Mouse (Mus musculus) spleen, adult 18-20 months (tissue): ENCODE measurements around the gene Zfp629.

Source experiments
- DNase-seq, 2 experiments: peaks; one replicate each; pipeline ENCODE4 v3.0.0; 2022; ENCODE audit warnings: mixed read lengths in 2 of 2

Gene Zfp629

DNA sequence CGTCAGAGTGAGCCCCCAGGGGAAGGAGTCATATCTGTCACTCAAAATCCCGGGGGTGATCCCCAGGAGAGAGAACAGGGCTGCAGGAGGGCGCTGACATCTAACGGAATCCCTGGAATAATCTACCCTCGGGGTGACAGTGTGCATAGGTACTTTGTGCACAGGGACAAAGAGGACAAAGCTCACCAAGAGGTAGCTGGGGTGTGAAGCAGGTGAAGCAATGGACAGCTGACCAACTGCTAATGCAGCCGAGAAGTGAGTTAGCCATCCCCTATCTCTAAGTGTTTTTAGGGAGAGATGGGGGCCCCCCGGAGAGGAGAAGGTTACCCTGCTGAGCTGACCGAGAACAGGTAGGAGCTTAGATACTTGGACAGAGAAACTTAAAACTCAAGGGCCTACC, 1.5 kb downstream of the Zfp629 start:
- DNase-seq = no peak

DNA sequence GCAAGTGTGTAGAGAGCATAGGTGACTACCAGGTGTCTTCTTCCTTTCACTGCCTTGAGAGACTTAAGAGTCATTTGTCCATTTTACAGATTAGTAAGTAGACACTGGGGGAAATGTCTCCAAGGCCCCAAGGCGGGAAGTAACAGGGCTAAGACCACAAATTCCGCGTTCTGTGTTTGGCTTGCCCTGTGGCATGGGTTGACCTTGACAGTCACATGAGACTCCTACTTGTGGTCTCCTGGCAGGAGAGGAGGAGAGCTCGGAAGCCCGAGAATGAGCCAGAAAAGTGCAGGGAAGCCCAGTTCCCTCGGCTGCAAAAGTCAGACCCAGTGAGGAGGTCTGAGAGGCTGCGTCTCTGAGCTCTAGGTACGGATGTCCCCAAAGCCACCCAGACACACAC, 2.1 kb downstream of the Zfp629 start:
- DNase-seq = no peak

DNA sequence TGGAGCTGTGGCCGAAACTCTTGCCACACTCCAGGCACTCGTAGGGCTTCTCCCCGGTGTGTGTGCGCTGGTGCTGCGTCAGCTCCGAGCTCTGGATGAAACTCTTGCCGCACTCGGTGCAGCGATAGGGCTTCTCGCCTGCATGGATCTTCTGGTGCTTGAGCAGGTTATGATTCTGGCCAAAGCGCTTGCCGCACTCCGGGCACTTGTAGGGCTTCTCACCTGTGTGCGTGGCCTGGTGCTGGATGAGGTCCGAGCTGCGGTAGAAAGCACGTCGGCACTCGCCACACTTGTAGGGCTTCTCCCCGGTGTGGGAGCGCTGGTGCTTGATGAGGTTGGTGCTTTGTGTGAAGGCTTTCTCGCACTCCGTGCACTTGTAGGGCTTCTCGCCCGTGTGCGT, 4.0 kb downstream of the Zfp629 start:
- DNase-seq = no peak

DNA sequence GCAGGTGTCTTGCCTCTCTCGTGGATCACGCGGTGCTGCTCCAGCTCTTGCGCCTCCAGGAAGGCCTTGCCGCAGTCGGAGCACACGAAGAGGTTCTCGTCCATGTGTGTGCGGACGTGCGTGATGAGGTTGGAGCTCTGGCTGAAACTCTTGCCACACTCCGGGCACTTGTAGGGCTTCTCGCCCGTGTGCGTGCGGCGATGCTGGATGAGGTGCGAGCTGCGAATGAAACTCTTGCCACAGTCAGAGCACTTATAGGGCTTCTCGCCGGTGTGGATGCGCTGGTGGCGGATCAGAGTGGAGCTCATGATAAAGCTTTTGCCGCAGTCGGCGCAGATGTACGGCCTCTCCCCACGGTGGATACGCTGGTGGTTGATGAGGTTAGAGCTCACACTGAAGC, 4.6 kb downstream of the Zfp629 start:
- DNase-seq = no peak

DNA sequence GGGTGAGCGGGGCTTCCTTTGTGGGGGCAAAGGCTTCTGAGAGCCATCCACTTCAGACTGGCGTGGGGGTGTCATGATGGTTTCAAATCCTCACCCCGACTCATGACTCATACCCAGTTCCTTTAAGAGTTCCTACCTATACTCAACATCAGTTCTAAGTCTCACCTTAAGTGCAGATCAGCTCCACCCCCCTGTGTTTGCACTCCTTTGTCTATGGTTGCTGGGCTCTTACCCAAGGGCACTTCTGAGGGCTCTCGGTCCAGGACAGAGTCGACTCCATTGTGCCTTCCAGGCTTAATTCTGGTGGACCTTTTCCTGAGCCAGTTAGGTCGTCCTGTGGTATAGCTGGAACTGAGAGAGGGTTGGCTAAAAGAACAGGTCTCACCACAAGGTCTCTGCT, 8.4 kb downstream of the Zfp629 start:
- DNase-seq = no peak

DNA sequence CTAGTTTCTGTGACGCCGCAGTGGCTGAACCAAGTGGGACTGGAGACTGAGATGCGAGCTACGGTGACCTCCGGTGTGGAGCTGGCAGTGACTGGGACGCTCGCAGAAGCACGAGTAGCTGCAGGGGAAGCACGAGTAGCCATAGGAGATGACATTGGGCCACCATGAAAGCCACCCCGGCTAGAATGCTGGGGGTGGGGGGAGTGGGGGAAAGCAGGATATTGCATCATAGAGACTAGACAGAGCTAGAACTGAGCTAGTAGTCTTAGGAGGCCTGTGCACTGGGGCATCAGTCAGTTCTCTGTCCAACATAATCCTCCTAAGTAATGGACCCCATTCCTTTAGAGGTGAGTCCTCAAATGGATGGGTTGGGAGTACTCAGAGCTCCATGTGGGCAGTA, 11.3 kb downstream of the Zfp629 start:
- no peak for DNase-seq

DNA sequence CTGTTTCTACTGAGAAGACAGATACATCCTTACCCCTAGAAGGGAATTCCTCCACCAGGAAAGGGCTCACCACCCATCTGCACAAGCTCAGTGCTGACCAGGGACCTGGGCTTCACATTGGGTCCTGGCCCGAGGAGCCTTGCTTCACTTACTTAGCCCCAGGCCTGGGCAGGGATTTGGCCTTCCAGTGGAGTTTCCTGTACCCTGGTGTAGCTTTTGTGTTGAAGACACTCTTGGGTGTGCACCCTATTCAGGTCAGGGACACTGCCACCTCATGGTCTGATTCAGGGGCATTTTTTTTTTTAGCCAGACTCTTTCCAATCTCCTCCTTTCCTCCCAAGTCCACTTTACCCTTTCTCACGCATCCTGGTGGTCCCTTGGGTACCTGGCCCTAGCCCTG, 12.7 kb downstream of the Zfp629 start:
- no peak for DNase-seq

DNA sequence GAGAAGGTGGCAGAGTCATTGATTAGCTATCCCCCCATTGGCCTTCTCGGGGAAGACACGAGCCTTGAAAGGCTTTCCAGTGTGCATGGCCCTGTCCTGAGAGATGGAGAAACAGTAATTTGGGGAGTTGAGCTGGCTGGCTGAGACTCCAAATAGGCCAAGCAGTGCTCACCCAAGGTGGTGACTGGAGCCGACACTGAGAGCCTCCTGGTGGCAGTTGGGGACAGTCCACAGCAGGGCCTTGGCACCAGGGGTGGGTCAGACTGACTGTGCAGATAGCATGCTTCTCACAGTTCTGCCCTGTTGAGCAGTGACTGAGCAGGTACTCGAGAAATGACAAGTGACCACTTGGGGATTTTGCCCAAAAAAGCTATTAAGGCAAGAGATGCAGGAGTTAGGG, 13.9 kb downstream of the Zfp629 start:
- DNase-seq = no peak

DNA sequence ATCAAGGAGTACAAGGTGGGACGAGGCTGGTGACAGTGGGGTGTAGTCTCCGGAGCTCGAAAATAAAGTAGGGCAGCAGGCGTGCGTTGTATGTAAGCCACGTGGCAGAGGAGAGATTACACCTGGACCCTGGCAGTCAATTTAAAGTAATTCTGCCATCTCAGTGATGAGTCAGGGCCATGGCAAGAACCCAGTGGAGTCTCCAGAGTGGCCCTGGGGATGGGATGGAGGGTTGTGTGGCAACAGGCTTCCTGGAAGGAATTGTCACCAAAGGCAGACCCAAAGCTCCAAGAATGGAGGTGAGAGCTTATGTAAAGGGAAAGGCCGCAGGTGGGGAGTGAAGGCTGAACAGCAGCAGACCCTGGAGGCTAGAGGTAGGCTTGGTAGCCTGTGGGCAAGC, 15.0 kb downstream of the Zfp629 start:
- DNase-seq = no peak

DNA sequence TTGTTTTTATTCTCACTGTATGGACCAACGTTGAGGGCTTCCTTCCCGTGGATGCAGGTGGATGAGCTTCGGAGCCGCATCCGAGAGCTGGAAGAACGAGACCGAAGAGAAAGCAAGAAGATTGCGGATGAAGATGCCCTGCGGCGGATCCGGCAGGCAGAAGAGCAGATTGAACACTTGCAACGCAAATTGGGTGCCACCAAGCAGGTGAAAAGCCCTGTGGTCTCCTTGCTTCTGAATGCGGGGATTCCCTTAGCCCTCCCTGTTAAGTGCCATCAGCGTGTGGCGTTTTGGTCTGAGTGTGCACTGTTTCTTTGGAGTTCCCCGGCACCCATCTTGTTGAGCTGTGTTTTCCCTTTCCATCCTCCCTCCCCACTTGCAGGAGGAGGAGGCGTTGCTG, 18.9 kb downstream of the Zfp629 start:
- DNase-seq = no peak

DNA sequence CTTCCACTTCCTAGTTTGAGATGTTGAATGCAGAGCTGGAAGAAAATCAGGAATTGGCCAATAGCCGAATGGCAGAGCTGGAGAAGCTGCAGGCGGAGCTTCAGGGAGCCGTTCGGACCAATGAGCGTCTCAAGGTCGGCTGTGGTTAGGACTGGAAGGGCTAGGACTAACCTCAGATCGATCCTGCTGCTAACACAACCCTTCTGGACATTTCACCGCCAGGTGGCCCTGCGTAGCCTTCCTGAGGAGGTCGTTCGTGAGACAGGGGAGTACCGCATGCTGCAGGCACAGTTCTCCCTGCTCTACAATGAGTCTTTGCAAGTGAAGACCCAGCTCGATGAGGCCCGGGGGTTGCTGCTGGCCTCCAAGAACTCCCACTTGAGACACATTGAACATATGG, 23.0 kb downstream of the Zfp629 start:
- DNase-seq = no peak

DNA sequence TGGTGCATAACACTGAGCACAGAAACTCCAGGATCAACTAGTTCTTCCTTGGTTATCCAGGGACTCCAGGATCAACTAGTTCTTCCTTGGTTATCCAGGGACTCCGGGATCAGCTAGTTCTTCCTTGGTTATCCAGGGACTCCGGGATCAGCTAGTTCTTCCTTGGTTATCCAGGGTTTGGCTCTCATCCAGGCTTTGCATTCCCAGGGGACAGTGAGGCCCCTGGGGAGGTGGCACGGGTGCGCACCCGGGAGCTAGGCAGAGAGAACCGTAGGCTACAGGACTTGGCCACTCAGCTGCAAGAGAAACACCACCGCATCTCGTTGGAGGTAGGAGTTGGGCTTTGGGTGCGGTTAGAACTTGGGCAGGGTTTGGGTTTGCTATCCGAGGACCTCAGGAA, 24.5 kb downstream of the Zfp629 start:
- no peak for DNase-seq

DNA sequence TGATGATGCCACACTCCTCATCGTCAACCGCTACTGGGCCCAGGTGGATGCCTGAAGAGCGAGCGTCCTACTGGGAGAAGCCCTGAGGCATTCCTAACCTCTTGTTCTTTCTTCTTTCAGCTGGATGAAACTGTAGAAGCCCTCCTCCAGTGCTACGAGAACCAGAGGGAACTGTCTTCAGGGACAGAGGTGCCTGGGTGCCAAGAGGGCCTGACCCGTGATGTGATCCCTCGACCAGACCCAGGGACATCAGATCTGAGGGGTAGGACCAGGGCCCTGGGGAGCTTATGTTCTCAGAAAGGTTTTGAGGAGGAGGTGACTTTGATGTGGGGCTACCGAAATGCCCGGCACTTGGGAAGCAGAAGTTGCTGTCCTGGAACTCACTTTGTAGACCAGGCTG, 26.0 kb downstream of the Zfp629 start:
- no peak for DNase-seq

DNA sequence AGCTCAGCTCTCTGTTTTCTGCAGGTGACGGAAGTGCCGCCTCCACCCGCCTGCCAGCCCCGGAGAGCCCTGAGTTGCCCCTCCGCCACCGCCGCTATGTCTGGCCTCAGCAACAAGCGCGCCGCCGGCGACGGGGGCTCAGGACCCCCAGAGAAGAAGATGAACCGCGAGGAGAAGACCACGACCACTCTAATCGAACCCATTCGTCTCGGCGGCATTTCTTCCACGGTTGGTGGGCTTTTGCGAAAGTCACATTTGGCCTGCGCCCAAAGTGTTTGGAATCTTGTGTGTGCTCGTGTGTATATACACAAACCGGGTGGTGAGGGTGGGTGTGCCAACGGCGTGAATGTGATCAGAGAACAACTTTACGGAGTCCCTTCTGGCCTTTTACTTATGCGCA, 26.7 kb downstream of the Zfp629 start:
- no peak for DNase-seq

DNA sequence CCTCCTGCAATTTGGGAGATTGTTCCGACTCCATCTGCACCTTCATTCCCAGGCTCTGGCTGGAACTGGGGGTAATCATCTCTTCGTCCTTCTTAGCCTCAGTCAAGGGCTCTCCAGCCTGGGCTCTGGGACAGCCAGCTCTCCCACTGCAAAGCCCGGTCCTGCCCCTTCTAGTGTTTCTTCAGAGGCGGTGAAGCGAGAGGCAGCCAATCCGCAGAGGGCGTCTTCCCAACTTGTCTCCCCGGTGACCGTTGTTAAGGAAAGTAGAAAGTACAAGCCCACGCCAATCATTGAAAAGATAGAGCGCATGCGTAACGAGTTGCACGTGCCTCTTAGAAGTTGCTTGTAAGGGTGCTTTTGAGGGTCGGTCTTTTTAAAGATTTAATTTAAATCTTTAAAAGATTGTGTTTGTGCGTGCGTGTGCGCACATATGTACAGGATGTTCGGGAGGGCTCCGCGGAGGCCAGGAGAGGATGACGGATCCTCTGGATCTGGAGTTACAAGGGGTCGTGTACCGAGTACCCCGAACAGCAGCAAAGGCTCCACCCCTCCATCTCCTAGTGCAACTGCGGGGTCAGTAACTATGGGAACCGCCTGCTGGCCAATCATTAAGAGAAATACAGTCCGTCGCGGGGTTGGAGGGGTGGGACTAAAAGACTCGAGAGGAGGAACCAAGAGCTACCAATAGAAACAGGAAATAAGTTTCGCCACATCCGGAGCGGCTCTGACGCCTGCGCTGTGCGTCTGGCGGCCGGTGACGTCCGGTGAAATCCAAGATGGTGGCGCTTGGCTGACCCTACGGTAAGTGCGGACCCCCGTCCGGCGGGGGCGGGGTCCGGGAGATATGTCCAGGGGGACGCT, 27.4 kb downstream of the Zfp629 start, which contains the start of the genes Ccdc189 and Rnf40:
Gene Ccdc189 (minus strand): TSS at position 585 of the 861 bp plus-strand sequence.
Gene Rnf40 (plus strand): TSS at position 757 of the 861 bp plus-strand sequence.
- DNase-seq = peak; percentile 79 to 86

DNA sequence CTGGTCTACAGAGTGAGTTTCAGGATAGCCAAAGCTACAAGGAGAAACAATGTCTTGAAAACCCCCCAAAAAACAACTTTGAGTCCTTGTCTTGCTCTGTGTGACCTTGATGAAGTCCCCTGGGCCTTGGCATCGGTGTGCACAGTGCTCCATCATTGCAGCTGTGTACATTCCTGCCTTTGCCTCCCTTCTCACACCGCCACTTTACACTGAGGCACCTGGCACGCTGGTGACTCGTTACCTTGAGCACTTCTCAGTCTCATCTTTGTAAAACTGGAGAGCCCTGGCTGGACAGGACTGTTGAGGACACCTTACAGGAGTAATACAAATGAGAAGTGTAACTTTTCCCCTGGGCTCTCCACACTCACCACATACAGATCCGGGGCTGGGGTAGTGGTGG, 28.4 kb downstream of the Zfp629 start:
- no peak for DNase-seq

DNA sequence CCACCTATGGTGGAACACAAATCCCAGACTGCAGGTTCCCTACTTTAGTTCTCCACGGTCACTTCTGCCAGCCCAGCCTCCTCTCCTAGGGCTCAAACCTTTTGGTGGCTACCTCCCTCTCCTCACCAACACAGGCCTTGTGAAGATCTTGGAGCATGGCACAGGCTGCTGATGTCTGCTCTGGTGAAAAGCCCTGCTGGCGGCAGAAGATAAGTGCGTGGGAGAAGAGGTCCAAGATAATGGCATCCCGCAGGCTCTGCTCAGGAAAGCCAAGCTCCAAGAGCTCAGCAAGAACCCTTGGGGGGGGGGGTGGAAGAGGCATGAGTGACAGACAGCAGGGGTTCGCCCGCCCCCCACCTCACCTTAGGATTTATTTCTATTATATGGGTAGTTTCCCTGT, 29.4 kb downstream of the Zfp629 start:
- DNase-seq = no peak

DNA sequence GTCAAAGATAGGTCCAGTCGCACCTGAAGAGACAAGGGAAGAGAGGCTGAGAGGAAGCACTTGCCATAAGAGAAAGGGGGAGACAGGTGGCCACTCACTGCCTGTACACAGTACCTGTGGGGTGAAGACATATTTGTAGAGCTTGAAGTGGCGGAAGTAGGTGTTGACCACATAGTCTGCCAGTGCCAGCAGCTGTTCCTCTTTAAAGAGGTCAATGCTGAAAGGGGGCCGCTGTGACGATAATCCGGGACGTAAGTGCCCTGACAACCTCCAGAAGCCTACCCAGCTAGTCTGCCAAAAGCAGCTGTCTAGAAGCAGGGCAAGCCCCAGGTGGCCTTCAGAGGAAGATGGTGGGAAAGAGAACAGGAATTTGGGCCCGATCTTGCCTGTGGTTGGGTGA, 30.6 kb downstream of the Zfp629 start:
- no peak for DNase-seq

DNA sequence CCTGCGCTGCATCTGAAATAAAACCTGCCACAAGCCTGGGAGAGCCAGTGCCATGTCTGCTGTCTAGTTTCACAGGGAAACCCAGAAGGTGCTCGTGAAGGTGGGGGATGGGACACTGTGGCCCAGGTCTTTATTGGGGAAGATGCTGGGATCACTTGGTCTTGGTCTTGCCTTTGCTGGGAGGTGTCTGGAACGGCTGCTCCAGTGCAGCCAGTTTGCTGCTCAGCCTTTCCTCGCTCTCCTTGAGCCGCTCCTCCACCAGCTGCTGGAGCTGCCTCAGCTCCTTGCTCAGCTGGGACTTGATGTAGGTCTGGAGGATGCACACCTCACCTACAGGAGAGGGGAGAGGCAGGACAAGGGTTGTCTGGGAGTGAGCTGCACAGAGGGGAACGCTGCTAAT, 32.3 kb downstream of the Zfp629 start:
- DNase-seq = no peak

DNA sequence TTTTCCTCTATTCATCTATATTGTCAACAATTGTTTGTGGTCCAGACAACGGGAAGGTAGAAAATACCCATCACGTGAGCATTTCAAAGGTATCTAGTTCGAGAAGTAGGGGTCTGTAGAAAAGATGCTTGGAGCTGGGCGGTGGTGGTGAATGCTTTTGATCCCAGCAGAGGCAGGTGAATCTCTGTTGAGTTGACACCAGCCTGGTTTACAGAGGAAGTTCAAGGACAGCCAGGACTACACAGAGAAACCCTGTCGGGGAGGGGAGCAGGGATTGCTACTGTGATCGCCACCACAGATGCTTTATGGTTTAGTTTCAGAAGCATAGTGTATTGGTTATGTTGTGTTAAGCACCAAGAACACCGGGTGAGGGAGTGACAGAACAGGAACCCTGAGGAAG, 41.5 kb downstream of the Zfp629 start:
- no peak for DNase-seq

DNA sequence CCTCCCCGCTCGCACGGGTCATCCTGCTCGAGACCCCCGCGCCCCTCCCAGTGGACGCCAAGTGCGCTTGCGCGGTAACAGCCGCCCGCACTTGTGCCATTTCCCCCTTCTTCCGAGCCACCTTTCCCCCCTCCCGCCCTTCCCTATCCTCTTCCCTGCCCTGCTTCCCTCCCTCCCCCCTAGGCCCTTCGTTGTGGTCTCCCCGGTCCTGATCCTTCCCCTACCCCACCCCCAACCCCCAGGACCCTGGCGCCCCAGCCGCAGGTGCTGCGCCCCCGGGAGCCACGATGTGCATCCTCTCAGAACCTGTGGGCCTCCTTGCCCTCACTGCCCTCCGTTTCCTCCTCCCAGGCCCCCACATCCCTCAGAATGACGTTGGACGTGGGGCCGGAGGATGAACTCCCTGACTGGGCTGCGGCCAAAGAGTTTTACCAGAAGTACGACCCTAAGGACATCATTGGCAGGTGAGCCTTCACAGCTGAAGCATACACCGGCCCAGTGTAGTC, 42.0 kb downstream of the Zfp629 start:
- DNase-seq = no peak

DNA sequence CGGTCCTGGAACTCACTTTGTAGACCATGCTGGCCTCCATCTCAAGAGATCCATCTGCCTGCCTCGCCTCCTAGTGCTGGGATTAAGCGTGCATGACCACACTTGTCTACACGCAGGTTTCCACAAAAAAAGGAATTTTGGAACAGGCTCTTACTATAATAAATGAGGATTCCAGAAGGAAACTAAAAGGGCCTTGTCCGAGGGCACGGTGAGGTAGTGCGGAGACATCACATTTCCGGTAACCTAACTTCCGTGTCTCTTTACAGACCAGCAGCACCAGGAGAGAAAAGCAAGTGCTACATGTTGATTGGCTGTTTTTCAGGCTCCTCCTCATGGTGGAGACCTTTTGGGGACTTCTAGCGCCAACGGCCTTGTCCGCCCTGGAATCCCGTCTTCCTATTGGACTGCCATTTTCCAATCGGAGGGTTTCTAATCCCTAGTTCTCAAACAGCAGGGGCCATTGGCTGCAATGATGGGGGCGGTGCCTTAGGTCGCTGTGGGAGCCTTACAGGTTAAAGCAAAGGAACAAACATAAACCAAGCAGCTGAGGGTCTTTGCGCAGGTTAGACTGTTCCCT, 42.6 kb downstream of the Zfp629 start, which contains the start of gene Phkg2:
Gene Phkg2 (plus strand): TSS at position 446 of the 577 bp plus-strand sequence.
- DNase-seq = peak; percentile 74 to 80

DNA sequence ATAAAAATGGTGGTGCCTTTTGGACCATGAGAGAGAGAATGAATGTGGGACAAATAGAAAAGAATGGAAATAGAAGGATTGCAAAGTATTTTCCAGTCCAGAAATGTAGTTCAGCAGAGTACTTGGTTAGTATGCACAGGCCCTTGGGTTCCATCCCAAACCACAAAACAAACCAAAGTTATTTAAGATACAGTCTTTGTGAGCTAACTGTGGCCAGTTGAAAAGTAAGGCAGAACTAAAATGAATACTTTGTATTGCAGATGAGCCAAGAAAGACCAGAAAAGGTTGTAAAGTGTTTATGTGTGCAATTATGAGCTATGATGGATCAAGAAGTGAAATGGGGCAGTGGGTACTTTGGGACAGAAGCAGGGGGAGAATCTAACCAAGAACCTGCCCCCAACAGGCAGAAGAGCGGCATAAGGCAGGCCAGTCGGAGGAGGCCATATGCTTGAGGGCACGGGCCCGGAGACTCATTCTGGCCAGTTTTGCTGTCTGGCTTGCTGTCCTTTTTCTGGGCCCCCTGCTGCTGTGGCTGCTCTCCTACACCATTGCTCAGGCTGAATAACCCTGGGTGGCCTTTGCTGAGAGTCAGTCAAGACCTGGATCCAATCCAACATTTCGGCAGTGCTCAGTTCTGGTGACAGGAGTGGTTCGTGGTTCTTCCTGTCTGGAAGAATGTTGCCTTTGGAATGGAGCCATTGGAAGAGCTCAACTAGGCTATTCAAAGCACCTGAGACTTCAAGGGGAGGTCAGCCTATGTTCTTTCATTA, 51.0 kb downstream of the Zfp629 start:
- no peak for DNase-seq
